Mouse (Mus musculus): ENCODE results near the gene Ppan. TPM values are rescaled to one million over a fixed set of nuclear protein-coding genes. Genes with fewer than 3 reads are reported as not detected.

Ppan gene
- total and polyA plus RNA-seq, 2 experiments from 2014 or later, result 16.9 to 17.4 TPM

GRCm38 (mm10) chr9:20886563-20886962 is 1.4 kb upstream of the Ppan start:
- 88% methylated on average over 2 of the region's 2 CpGs for WGBS
- TF ChIP-seq EP300 (IDR thresholded peaks at IDR 0.05; ENCODE audit: low read depth), result no peak
- no peak for TF ChIP-seq CTCF (IDR thresholded peaks at IDR 0.05; ENCODE audit: low read depth)
- no peak for DNase-seq (ENCODE audit: low spot score)
- Histone ChIP-seq H3K9me3 (replicated peaks; ENCODE audit: control insufficient read depth, low read length) (no peaks in the 10 kb centered on the region), H3K27me3 (ENCODE audit: control insufficient read depth, insufficient read depth, low read length) (no peaks in the 10 kb centered on the region), H3K36me3 (replicated peaks; ENCODE audit: control insufficient read depth, insufficient read depth, low read length) (peaks cover 21% of the 10 kb centered on the region), H3K4me2 (ENCODE audit: low read depth, low read length) (no peak overlapping the region), H3K4me1 (ENCODE audit: control insufficient read depth, insufficient read depth) (peaks cover 3% of the 10 kb centered on the region; the same call in 1 of the 2 replicates), H3K4me3 (ENCODE audit: low read depth, low read length) (no peak overlapping the region), H3K9ac (replicated peaks; ENCODE audit: low read depth, low read length) (no peak overlapping the region), H3K27ac (ENCODE audit: low read depth) (no peak overlapping the region)
- ATAC-seq (ENCODE audit: insufficient read depth, low read depth), result no peak

DNA sequence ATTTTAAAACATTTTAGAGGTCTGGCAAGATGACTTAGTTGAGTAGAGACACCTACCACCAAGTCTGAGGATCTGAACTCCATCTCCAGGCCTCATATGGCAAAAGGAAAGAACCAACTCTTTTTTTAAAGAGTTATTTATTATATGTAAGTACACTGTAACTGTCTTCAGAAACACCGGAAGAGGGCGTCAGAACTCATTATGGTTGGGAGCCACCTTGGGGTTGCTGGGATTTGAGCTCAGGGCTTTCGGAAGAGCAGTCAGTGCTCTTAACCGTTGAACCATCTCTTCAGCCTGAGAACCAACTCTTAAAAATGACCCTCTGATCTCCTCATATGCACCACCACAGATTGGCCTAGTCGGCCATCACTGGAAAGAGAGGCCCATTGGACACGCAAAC is 784 bp upstream of the Ppan start:
- Histone ChIP-seq H3K9ac (replicated peaks; ENCODE audit: low read depth, low read length) (no peak overlapping the region), H3K4me1 (ENCODE audit: control insufficient read depth, insufficient read depth) (peaks cover 3% of the 10 kb centered on the region; the same call in 1 of the 2 replicates), H3K4me2 (ENCODE audit: low read depth, low read length) (peak overlapping the region; percentile 96), H3K27me3 (ENCODE audit: control insufficient read depth, insufficient read depth, low read length) (no peaks in the 10 kb centered on the region), H3K4me3 (ENCODE audit: low read depth, low read length) (no peak overlapping the region), H3K36me3 (replicated peaks; ENCODE audit: control insufficient read depth, insufficient read depth, low read length) (peaks cover 27% of the 10 kb centered on the region), H3K27ac (ENCODE audit: low read depth) (peak overlapping the region; percentile 93; the same call in 1 of the 2 replicates), H3K9me3 (replicated peaks; ENCODE audit: control insufficient read depth, low read length) (no peaks in the 10 kb centered on the region)
- WGBS, result 89% methylated on average over 6 of the region's 6 CpGs
- TF ChIP-seq EP300 (IDR thresholded peaks at IDR 0.05; ENCODE audit: low read depth) (no peak), CTCF (IDR thresholded peaks at IDR 0.05; ENCODE audit: low read depth) (no peak)
- ATAC-seq (ENCODE audit: insufficient read depth, low read depth), result no peak
- no peak for DNase-seq (ENCODE audit: low spot score)

DNA sequence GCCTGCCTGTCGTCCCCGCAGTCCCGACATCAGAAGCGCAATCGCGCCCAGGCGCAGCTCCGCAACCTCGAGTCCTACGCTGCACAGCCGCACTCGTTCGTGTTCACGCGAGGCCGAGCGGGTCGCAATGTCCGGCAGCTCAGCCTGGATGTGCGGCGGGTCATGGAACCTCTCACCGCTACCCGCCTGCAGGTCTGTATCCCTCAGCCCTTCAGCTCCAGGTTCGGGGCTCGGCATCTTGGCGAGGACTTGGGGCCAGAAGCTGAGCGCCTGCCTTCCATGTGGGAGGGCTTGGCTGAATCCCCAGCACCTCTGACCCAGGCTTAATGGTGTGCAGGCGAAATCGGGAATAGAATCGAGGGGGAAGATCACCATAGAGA is 401 bp downstream of the Ppan start:
- Histone ChIP-seq H3K27ac (ENCODE audit: low read depth) (peak overlapping the region; percentile 93), H3K4me3 (ENCODE audit: low read depth, low read length) (peak overlapping the region; percentile 73), H3K4me2 (ENCODE audit: low read depth, low read length) (peak overlapping the region; percentile 96), H3K4me1 (ENCODE audit: control insufficient read depth, insufficient read depth) (peaks cover 3% of the 10 kb centered on the region; the same call in 1 of the 2 replicates), H3K9me3 (replicated peaks; ENCODE audit: control insufficient read depth, low read length) (no peaks in the 10 kb centered on the region), H3K27me3 (ENCODE audit: control insufficient read depth, insufficient read depth, low read length) (no peaks in the 10 kb centered on the region), H3K36me3 (replicated peaks; ENCODE audit: control insufficient read depth, insufficient read depth, low read length) (peaks cover 38% of the 10 kb centered on the region), H3K9ac (replicated peaks; ENCODE audit: low read depth, low read length) (peak overlapping the region; percentile 78)
- WGBS, result under 1% methylated on average over 30 of the region's 30 CpGs
- DNase-seq (ENCODE audit: low spot score) (no peak), ATAC-seq (ENCODE audit: insufficient read depth, low read depth) (peak; percentile 34)
- TF ChIP-seq CTCF (IDR thresholded peaks at IDR 0.05; ENCODE audit: low read depth) (no peak), EP300 (IDR thresholded peaks at IDR 0.05; ENCODE audit: low read depth) (no peak)

GRCm38 (mm10) chr9:20889185-20890141 is 1.5 kb downstream of the Ppan start:
- no peak overlapping the region for H3K9ac ChIP-seq (replicated peaks; ENCODE audit: low read depth, low read length)
- TF ChIP-seq EP300 (IDR thresholded peaks at IDR 0.05; ENCODE audit: low read depth), result no peak
- TF ChIP-seq CTCF (IDR thresholded peaks at IDR 0.05; ENCODE audit: low read depth), result no peak
- H3K4me2 ChIP-seq (ENCODE audit: low read depth, low read length), result no peak overlapping the region
- DNase-seq (ENCODE audit: low spot score) (no peak), ATAC-seq (ENCODE audit: insufficient read depth, low read depth) (no peak)
- WGBS, result 79% methylated on average over 29 of the region's 29 CpGs
- H3K4me1 ChIP-seq (ENCODE audit: control insufficient read depth, insufficient read depth), result peaks cover 3% of the 10 kb centered on the region; the same call in 1 of the 2 replicates
- H3K36me3 ChIP-seq (replicated peaks; ENCODE audit: control insufficient read depth, insufficient read depth, low read length), result peaks cover 48% of the 10 kb centered on the region
- no peaks in the 10 kb centered on the region for H3K9me3 ChIP-seq (replicated peaks; ENCODE audit: control insufficient read depth, low read length)
- no peaks in the 10 kb centered on the region for H3K27me3 ChIP-seq (ENCODE audit: control insufficient read depth, insufficient read depth, low read length)
- H3K4me3 ChIP-seq (ENCODE audit: low read depth, low read length), result no peak overlapping the region
- no peak overlapping the region for H3K27ac ChIP-seq (ENCODE audit: low read depth)

GRCm38 (mm10) chr9:20890411-20890810 is 2.4 kb downstream of the Ppan start:
- no peak overlapping the region for H3K4me2 ChIP-seq (ENCODE audit: low read depth, low read length)
- peaks cover 3% of the 10 kb centered on the region; the same call in 1 of the 2 replicates for H3K4me1 ChIP-seq (ENCODE audit: control insufficient read depth, insufficient read depth)
- DNase-seq (ENCODE audit: low spot score) (no peak), ATAC-seq (ENCODE audit: insufficient read depth, low read depth) (no peak)
- no peak overlapping the region for H3K27ac ChIP-seq (ENCODE audit: low read depth)
- H3K36me3 ChIP-seq (replicated peaks; ENCODE audit: control insufficient read depth, insufficient read depth, low read length), result peaks cover 58% of the 10 kb centered on the region
- TF ChIP-seq EP300 (IDR thresholded peaks at IDR 0.05; ENCODE audit: low read depth) (no peak), CTCF (IDR thresholded peaks at IDR 0.05; ENCODE audit: low read depth) (no peak)
- H3K9ac ChIP-seq (replicated peaks; ENCODE audit: low read depth, low read length), result no peak overlapping the region
- no peaks in the 10 kb centered on the region for H3K9me3 ChIP-seq (replicated peaks; ENCODE audit: control insufficient read depth, low read length)
- no peak overlapping the region for H3K4me3 ChIP-seq (ENCODE audit: low read depth, low read length)
- 92% methylated on average over 5 of the region's 5 CpGs for WGBS
- no peaks in the 10 kb centered on the region for H3K27me3 ChIP-seq (ENCODE audit: control insufficient read depth, insufficient read depth, low read length)
